Mouse (Mus musculus): ENCODE data around the gene Pnmal2.

The Pnmal2 gene

DNA sequence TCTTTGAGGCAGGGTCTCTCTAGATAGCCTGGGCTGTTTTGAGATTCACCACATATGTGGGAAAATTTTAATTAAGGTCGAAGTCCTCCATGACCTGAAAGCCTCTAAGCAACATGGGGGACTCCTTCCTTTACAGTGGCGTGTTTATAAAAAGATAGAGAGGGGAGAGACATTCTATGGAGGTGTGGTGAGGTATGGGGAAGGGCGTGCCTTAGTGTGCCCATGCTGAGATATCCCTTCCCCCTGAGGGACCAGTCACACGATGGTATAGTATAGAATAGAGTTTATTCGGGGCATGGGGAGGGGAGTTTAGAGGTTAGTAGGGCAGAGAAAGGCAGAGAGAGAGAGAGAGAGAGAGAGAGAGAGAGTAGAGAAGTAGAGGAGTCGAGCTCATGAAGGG is 33.7 kb downstream of the Pnmal2 start:
- in situ Hi-C loops (cut with MboI, MseI): no loop called here

DNA sequence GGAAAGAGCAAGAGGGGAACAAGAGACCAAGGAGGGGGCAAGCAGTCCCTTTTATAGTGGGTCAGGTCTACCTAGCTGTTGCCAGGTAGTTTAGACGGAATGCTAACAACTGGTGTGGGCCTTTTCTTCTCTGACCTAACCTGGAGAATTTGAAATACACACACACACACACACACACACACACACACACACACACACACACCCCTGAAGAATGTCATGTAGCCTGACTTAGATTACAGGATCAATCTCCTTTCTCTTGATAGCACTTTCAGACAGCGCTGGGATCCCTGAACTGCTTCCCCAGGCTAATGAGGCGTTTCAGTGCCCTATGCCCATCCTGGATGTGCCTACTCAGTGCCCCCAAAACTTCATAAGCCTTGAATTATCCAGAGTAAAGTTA is 34.1 kb downstream of the Pnmal2 start:
- in situ Hi-C loops (cut with MboI, MseI): no loop called here

DNA sequence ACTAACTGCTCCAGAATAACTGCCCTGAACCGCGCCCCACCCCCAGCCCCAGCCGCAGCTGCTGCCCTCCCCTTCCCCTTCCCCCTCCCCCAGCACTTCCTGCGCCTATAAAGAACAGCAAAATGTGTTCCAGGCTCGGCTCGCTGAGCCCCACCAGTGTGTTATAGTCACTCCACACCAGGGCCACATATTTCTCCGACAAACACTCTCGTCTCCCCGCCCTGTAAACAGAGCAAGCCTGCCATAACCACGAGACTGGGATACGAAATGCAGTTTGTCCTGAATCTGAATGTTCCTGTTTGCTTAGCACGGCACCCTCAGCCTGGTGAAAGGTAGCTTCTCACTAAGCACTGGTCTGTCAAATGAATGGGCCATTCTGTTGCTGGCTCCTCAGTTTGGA is 35.9 kb downstream of the Pnmal2 start:
- in situ Hi-C loops (cut with MboI, MseI): no loop called here

DNA sequence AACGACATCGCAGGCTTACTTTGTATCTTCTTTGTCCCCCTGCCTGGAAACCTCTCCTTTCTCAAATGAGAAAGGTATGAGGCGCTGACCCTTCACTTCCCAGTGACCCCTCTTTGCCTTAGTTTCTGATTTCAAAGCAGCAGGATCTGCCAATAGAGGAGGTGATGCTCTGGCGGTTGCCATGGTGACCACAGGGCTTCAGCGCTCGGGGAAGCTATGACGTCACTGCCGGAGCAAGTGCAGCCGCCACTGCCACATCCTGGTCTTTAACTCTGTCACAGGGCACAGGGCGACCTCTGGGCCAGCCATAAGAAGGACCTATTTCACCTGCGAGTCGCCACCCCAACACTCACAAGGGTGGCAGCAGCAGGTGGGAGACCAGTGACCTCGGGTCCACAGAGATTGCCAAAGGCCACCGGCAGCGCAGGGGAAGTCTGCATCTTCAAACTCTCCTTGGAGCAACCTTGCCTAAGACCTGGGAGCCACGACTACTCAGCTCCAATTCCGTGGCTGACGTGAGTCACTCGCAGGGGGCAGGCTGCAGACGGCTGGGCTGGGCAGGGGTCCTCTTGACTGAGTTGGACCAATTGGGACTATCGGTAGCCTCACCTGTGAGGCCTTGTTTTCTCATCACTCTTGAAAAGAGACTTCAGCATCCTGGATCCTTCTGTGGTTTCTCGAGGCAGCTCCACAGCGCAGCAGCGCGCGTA is 38.5 kb downstream of the Pnmal2 start, which contains the start of gene Gm42372:
TSS of gene Gm42372 (plus strand) at position 228 of the 710 bp plus-strand sequence.
- in situ Hi-C loops (cut with MboI, MseI): no loop called here

DNA sequence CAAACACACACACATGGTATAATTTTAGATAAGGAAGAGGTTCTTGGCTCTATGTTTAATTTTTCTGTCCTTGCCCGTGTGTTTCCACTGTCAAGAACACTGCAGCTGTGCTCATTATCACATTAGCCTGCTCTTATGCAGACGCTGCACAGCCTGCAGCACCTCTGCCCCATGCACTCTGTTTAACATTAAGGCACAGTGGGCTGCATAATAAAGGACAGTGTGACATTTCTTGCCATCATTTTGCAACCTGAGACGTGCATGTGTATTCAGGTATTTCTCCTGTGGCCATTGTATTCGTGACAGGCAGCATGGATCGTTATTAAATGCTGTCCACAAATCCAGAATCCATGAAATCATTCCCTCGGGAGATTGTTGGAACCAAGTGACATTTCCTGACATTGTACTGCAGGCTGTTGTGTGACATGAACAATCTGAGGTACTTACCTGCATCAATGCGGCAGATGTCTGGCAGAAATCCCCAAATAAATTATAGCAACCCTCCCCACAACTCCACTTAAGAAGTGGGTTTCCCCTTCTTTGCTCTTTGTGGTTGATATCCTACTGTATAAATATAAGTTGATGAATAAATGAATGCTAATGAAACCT is 43.2 kb downstream of the Pnmal2 start:
- in situ Hi-C loops (cut with MboI, MseI): no loop called here

DNA sequence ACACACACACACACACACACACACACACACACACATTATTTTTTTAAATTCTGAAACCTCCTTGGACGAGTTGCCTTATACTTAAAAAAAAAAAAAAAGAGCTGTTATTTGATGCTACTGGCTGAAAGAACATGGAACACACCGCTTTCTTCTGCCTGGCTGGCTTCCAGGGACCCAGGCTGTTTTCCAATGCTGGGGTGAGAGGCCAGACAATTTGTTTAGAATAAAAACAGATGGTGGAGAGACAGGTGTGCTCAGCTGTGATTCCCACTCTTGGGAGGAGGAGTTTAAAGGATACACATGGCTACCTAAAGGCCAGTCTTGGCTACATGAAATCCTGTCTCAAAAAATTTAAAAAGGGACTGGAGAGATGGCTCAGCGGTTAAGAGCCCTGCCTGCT is 43.9 kb downstream of the Pnmal2 start:
- in situ Hi-C loops (cut with MboI, MseI): no loop called here

DNA sequence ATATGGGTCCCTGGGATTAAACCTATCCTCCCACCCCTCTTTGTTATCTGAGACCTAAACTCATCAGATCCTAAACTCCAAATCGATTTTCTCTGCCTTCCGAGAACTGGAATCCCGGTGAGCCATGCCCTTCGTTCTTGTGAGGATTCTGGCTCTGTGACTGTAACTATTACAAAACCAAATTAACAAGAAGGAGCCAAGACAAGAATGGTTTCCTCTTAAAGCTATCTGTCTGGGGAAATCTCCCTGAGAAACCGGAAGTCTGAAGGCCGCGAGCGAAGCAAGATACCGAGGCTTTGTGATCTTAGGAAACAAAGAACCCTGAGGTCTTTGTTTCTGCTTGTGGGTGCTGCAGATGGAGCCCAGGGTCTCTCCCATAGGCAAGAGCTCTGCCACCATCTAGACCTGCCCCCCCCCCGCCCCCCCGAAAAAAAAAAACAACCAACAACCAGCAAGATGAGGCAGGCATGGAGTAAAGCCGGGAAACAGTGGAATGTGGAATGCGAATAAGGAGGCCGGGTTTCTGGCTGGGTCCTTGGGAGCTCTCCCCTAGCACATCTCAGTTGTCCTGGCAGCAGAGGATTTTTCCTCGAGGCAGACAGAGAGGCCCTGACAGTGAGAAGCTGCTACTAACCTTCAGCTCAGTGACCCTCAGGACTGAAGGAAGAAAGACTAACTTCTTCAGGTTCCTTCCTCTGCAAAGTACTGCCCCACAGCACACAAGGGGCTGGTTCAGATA is 45.7 kb downstream of the Pnmal2 start:
- in situ Hi-C loops (cut with MboI, MseI): no loop called here

DNA sequence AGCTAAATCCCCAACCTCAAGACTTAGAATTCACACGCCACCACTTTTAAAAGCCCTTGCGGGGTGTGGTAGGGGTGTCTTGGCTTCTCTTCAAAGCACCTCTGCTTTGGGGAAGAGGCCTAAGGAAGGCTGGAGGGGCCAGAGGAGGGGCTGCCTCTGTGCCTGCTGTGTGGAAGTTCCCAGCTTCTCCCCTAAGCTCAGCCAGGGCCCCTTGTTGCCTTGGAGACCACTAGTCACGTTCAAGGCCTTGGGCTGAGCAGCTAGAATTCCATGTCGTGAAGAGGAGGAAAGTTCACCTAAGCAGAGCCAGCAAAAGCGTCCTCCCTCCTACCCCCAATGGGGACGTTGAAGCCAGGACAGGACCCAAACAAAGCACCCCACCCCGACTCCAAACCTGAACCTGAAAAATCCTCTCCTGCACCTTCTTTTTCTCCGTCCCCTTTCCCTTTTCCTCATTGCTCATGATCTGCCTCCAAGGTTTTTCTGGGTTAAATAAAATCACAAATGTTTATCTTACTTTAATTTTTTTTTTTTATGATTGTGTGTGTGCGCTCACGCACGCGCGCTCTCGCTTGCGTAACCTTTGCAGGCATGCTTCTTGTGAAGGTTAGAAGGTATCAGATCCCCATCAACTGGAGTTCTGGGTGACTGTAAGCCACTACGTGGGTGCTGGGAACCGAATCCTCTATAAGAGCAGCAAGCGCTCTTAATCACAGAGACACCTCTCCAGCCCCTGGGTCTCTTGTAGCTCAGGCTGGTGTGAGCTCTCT is 47.4 kb downstream of the Pnmal2 start:
- in situ Hi-C loops (cut with MboI, MseI): no loop called here

DNA sequence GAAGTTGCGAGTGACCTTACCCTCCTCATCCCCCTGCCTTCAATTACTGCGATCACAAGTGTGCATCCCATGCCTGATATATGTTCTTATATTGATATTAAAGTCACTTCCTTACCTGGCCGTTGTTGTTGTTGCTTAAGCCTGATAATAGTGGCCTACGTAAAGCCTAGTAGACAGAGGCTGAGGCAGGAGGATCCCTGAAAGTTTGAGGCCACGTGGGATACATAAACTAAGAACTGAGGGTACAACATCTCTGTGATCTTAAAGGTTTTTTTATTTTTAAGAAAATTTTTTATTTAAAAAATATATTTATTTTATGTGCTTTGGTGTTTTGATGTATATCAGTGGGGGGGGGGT is 47.9 kb downstream of the Pnmal2 start, which contains the start of gene Ccdc8:
TSS of gene Ccdc8 (plus strand) at position 258 of the 357 bp plus-strand sequence.
- in situ Hi-C loops (cut with MboI, MseI): no loop called here

DNA sequence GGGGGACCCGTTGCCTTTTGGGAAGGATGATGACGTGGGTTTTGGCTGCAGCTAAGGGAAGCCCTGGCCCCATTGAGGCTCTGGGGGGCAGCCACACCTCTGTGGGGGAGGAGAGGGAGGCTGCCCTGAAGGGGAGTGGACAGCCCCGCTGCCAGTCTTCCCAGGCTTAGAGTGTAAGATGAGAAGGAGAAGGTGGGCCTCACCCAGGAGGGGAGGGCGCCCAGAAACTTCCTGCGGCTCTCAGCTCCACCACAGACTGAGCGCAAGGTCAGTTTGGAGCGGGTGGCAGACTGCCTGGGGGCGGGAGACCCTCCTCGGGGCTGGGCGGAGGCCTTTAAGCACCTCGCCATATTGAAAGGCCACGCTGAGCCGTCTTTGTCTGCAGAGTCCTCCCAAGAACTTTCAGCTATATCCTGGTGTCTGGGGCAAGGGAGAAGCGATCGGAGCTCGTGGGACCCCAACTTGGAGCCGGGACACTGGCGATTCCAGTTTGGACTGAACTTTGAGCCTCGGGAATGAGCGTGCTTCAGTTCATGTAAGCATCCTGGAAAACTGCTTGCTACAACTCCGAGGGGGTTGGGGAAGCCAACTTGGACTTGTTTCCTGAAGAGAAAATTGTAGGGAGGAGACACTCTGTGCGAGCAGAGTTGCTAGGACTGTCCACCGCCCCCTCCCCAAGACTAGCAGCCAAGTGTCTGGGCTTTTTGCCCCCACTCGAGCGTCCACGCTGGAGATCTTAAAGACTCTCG is 49.3 kb downstream of the Pnmal2 start:
- in situ Hi-C loops (cut with MboI, MseI): no loop called here

DNA sequence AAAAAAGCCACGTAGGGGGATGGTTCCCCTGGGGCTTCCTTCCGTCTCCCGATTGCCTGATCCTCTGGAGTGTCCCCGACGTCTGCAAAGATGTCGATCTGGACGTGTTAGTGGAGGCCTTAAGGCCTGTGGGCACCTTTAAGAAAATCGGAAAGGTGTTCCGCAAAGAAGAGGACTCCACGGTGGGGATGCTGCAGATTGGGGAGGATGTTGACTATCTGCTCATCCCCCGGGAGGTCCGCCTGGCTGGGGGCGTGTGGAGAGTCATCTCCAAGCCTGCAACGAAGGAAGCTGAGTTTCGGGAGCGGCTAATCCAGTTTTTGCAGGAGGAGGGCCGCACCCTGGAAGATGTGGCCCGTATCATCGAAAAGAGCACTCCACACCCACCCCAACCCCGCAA is 49.9 kb downstream of the Pnmal2 start:
- in situ Hi-C loops (cut with MboI, MseI): no loop called here

DNA sequence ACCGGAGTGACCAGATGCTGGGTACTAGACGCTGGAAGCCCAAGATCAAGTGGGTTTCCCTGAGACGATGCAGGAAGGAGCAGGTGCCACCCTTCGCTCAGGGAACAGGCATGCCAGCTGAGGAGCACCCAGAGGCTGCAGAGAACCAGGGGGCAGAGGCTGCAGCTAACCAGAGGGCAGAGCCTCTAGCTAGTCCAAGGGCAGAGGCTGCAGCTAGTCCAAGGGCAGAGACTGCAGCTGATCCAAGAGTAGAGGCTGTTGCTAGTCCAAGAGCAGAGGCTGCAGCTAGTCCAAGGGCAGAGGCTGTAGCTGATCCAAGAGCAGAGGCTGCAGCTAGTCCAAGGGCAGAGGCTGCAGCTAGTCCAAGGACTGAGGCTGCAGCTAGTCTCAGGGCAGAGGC is 50.9 kb downstream of the Pnmal2 start:
- in situ Hi-C loops (cut with MboI, MseI): loop anchor here (5.0 kb wide), 1 partner anchor 43 kb away; no protein-coding TSS in a partner anchor

Data from T-helper 1 cell (primary cell).